Mouse (Mus musculus): ENCODE measurements around the gene Gm20388. TPM values are rescaled to one million over a fixed set of nuclear protein-coding genes. Genes with fewer than 3 reads are reported as not detected.

Gene Gm20388
- polyA plus RNA-seq, 1 experiment from 2014 or later, result not detected

GRCm38 (mm10) chr8:120998966-120999365 is 1088.3 kb downstream of the Gm20388 start:
- no peak overlapping the region for H3K27ac ChIP-seq (replicated peaks; ENCODE audit: low read depth, low read length)
- DNase-seq (ENCODE audit: low spot score) (no peak), ATAC-seq (ENCODE audit: insufficient number of reproducible peaks, low FRiP score, low TSS enrichment, low read depth) (no peak)
- H3K27me3 ChIP-seq (ENCODE audit: control insufficient read depth, insufficient read depth, low read length), result peaks cover 11% of the 10 kb centered on the region; the same call in 1 of the 2 replicates
- no peak overlapping the region for H3K4me2 ChIP-seq (ENCODE audit: low read depth, severe bottlenecking)
- H3K36me3 ChIP-seq (ENCODE audit: control insufficient read depth, insufficient read depth, low read length), result no peaks in the 10 kb centered on the region
- no peaks in the 10 kb centered on the region for H3K9me3 ChIP-seq (ENCODE audit: control insufficient read depth, low read length)
- H3K4me3 ChIP-seq (ENCODE audit: low read depth, low read length), result no peak overlapping the region
- WGBS, result 35% methylated on average over 14 of the region's 14 CpGs
- H3K4me1 ChIP-seq (ENCODE audit: control insufficient read depth, insufficient read depth, low read length), result peaks cover 3% of the 10 kb centered on the region; the same call in 1 of the 2 replicates
- H3K9ac ChIP-seq (ENCODE audit: low read length), result no peak overlapping the region

- H3K9me3 ChIP-seq (ENCODE audit: control insufficient read depth, low read length), result no peaks in the 10 kb centered on the region; the same call in 1 of the 2 replicates
These were observed 1091.3 kb downstream of the Gm20388 start for GRCm38 (mm10) chr8:121001951-121002350.

GRCm38 (mm10) chr8:121002871-121003539 is 1092.4 kb downstream of the Gm20388 start:
- no peaks in the 10 kb centered on the region for H3K36me3 ChIP-seq (ENCODE audit: control insufficient read depth, insufficient read depth, low read length)
- H3K9me3 ChIP-seq (ENCODE audit: control insufficient read depth, low read length), result no peaks in the 10 kb centered on the region; the same call in 1 of the 2 replicates
- DNase-seq (ENCODE audit: low spot score), result no peak
- peaks cover 3% of the 10 kb centered on the region; the same call in 1 of the 2 replicates for H3K4me1 ChIP-seq (ENCODE audit: control insufficient read depth, insufficient read depth, low read length)
- no peak overlapping the region for H3K4me2 ChIP-seq (ENCODE audit: low read depth, severe bottlenecking)
- WGBS, result 47% methylated on average over 17 of the region's 17 CpGs
- H3K27ac ChIP-seq (replicated peaks; ENCODE audit: low read depth, low read length), result no peak overlapping the region
- no peak for ATAC-seq (ENCODE audit: insufficient number of reproducible peaks, low FRiP score, low TSS enrichment, low read depth)
- H3K4me3 ChIP-seq (ENCODE audit: low read depth, low read length), result no peak overlapping the region
- H3K9ac ChIP-seq (ENCODE audit: low read length), result no peak overlapping the region
- H3K27me3 ChIP-seq (ENCODE audit: control insufficient read depth, insufficient read depth, low read length), result peaks cover 7% of the 10 kb centered on the region; the same call in 1 of the 2 replicates

More at GRCm38 (mm10) chr8:121001951-121002350, 1091.3 kb downstream of the Gm20388 start:
- no peak overlapping the region for H3K9ac ChIP-seq (ENCODE audit: low read length)
- no peak overlapping the region for H3K4me2 ChIP-seq (ENCODE audit: low read depth, severe bottlenecking)
- H3K27ac ChIP-seq (replicated peaks; ENCODE audit: low read depth, low read length), result no peak overlapping the region
- H3K36me3 ChIP-seq (ENCODE audit: control insufficient read depth, insufficient read depth, low read length), result no peaks in the 10 kb centered on the region
- ATAC-seq (ENCODE audit: insufficient number of reproducible peaks, low FRiP score, low TSS enrichment, low read depth) (no peak), DNase-seq (ENCODE audit: low spot score) (no peak)
- H3K27me3 ChIP-seq (ENCODE audit: control insufficient read depth, insufficient read depth, low read length), result peaks cover 7% of the 10 kb centered on the region; the same call in 1 of the 2 replicates
- WGBS, result 60% methylated on average over 12 of the region's 12 CpGs
- no peak overlapping the region for H3K4me3 ChIP-seq (ENCODE audit: low read depth, low read length)
- peaks cover 3% of the 10 kb centered on the region; the same call in 1 of the 2 replicates for H3K4me1 ChIP-seq (ENCODE audit: control insufficient read depth, insufficient read depth, low read length)

DNA sequence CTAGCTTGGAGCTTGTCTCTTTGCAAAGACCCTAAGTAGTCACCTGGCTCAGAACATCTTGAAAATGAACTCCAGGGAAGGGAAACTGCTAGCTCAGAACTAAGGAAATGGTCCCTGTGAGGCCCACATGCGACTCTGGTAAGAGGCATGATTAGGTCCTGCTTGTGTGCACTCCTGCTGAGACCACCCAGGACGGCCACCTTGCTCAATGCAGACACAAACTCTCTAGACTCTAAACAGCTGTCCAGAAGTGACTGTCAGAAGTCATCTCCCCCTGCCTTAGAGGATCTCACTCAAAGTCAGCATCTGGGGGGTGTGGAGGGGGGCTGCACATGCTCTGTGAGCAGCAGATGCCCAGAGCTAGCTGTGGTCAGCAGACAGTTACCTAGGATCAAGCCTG is 1093.0 kb downstream of the Gm20388 start:
- 31% methylated on average over 2 of the region's 2 CpGs for WGBS
- no peaks in the 10 kb centered on the region for H3K36me3 ChIP-seq (ENCODE audit: control insufficient read depth, insufficient read depth, low read length)
- H3K27ac ChIP-seq (replicated peaks; ENCODE audit: low read depth, low read length), result no peak overlapping the region
- H3K9ac ChIP-seq (ENCODE audit: low read length), result no peak overlapping the region
- H3K27me3 ChIP-seq (ENCODE audit: control insufficient read depth, insufficient read depth, low read length), result peaks cover 7% of the 10 kb centered on the region; the same call in 1 of the 2 replicates
- no peak for DNase-seq (ENCODE audit: low spot score)
- H3K4me1 ChIP-seq (ENCODE audit: control insufficient read depth, insufficient read depth, low read length), result peaks cover 3% of the 10 kb centered on the region; the same call in 1 of the 2 replicates
- H3K4me2 ChIP-seq (ENCODE audit: low read depth, severe bottlenecking), result no peak overlapping the region
- H3K4me3 ChIP-seq (ENCODE audit: low read depth, low read length), result no peak overlapping the region
- ATAC-seq (ENCODE audit: insufficient number of reproducible peaks, low FRiP score, low TSS enrichment, low read depth), result no peak
- no peaks in the 10 kb centered on the region; the same call in 1 of the 2 replicates for H3K9me3 ChIP-seq (ENCODE audit: control insufficient read depth, low read length)

DNA sequence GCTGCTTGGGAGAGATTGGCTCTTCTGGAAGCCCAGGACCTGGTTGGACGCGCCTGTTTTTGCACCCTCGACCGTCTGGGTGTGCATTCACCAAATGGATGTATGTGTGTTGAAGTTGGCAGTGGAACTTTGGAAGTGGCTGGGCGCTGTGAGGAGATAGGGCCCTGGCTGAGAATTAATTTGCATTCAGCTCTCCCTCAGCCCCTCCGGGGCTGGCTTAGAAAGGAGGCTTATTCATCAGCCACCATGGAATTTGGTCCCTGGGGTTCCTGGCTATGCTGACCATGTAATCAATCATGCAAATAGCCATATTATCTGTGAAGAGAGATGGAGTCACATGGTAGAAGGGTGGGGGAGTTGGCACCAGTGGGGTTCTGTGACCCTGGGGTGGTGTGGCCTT is 1102.7 kb downstream of the Gm20388 start:
- H3K27ac ChIP-seq (replicated peaks; ENCODE audit: low read depth, low read length), result no peak overlapping the region
- H3K4me1 ChIP-seq (ENCODE audit: control insufficient read depth, insufficient read depth, low read length), result no peaks in the 10 kb centered on the region
- H3K4me3 ChIP-seq (ENCODE audit: low read depth, low read length), result no peak overlapping the region
- H3K4me2 ChIP-seq (ENCODE audit: low read depth, severe bottlenecking), result no peak overlapping the region
- H3K9ac ChIP-seq (ENCODE audit: low read length), result no peak overlapping the region
- ATAC-seq (ENCODE audit: insufficient number of reproducible peaks, low FRiP score, low TSS enrichment, low read depth) (no peak), DNase-seq (ENCODE audit: low spot score) (no peak)
- 60% methylated on average over 6 of the region's 6 CpGs for WGBS
- H3K36me3 ChIP-seq (ENCODE audit: control insufficient read depth, insufficient read depth, low read length), result no peaks in the 10 kb centered on the region
- H3K9me3 ChIP-seq (ENCODE audit: control insufficient read depth, low read length), result no peaks in the 10 kb centered on the region
- peaks cover 10% of the 10 kb centered on the region for H3K27me3 ChIP-seq (ENCODE audit: control insufficient read depth, insufficient read depth, low read length)

DNA sequence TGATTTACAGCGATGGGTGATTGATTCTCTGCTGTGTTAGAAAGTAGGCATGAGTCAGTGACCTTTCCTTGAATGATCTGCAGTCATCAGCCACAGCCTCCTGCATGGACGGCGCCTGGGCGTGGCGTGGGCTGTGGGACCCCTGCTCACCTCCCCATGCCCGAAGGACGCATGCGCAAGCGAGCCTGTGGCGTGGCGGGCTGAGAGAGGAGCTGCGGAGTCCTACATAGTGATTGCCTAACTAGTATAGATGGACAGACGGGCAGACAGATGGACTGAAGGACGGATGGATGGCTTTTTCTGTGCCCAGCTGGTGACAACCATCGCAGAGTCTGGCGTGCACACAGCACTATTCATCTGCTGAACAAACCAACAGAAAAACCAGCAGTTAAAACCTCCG is 1106.0 kb downstream of the Gm20388 start:
- no peaks in the 10 kb centered on the region for H3K36me3 ChIP-seq (ENCODE audit: control insufficient read depth, insufficient read depth, low read length)
- DNase-seq (ENCODE audit: low spot score), result no peak
- ATAC-seq (ENCODE audit: insufficient number of reproducible peaks, low FRiP score, low TSS enrichment, low read depth), result no peak
- H3K4me1 ChIP-seq (ENCODE audit: control insufficient read depth, insufficient read depth, low read length), result peaks cover 6% of the 10 kb centered on the region
- H3K4me3 ChIP-seq (ENCODE audit: low read depth, low read length), result no peak overlapping the region
- H3K4me2 ChIP-seq (ENCODE audit: low read depth, severe bottlenecking), result no peak overlapping the region
- no peaks in the 10 kb centered on the region for H3K9me3 ChIP-seq (ENCODE audit: control insufficient read depth, low read length)
- no peak overlapping the region for H3K9ac ChIP-seq (ENCODE audit: low read length)
- H3K27me3 ChIP-seq (ENCODE audit: control insufficient read depth, insufficient read depth, low read length), result peaks cover 10% of the 10 kb centered on the region; the same call in 1 of the 2 replicates
- no peak overlapping the region for H3K27ac ChIP-seq (replicated peaks; ENCODE audit: low read depth, low read length)
- WGBS, result 70% methylated on average over 17 of the region's 17 CpGs

GRCm38 (mm10) chr8:121018236-121018635 is 1107.6 kb downstream of the Gm20388 start:
- no peak for DNase-seq (ENCODE audit: low spot score)
- Histone ChIP-seq H3K4me2 (ENCODE audit: low read depth, severe bottlenecking) (no peak overlapping the region), H3K36me3 (ENCODE audit: control insufficient read depth, insufficient read depth, low read length) (no peaks in the 10 kb centered on the region), H3K27ac (replicated peaks; ENCODE audit: low read depth, low read length) (no peak overlapping the region), H3K4me3 (ENCODE audit: low read depth, low read length) (no peak overlapping the region), H3K27me3 (ENCODE audit: control insufficient read depth, insufficient read depth, low read length) (peaks cover 13% of the 10 kb centered on the region), H3K9me3 (ENCODE audit: control insufficient read depth, low read length) (no peaks in the 10 kb centered on the region), H3K4me1 (ENCODE audit: control insufficient read depth, insufficient read depth, low read length) (peaks cover 7% of the 10 kb centered on the region), H3K9ac (ENCODE audit: low read length) (no peak overlapping the region)
- 89% methylated on average over 10 of the region's 10 CpGs for WGBS
- no peak for ATAC-seq (ENCODE audit: insufficient number of reproducible peaks, low FRiP score, low TSS enrichment, low read depth)

GRCm38 (mm10) chr8:121021488-121021887 is 1110.8 kb downstream of the Gm20388 start:
- H3K36me3 ChIP-seq (ENCODE audit: control insufficient read depth, insufficient read depth, low read length), result no peaks in the 10 kb centered on the region
- H3K4me3 ChIP-seq (ENCODE audit: low read depth, low read length), result no peak overlapping the region
- H3K27ac ChIP-seq (replicated peaks; ENCODE audit: low read depth, low read length), result no peak overlapping the region
- no peaks in the 10 kb centered on the region for H3K9me3 ChIP-seq (ENCODE audit: control insufficient read depth, low read length)
- DNase-seq (ENCODE audit: low spot score) (no peak), ATAC-seq (ENCODE audit: insufficient number of reproducible peaks, low FRiP score, low TSS enrichment, low read depth) (no peak)
- H3K27me3 ChIP-seq (ENCODE audit: control insufficient read depth, insufficient read depth, low read length), result peaks cover 21% of the 10 kb centered on the region
- peaks cover 10% of the 10 kb centered on the region for H3K4me1 ChIP-seq (ENCODE audit: control insufficient read depth, insufficient read depth, low read length)
- no peak overlapping the region for H3K4me2 ChIP-seq (ENCODE audit: low read depth, severe bottlenecking)
- H3K9ac ChIP-seq (ENCODE audit: low read length), result no peak overlapping the region
- 37% methylated on average over 12 of the region's 12 CpGs for WGBS
